Comparison of ENCODE assay signal across 26 mouse cellular contexts in the genomic region with DNA sequence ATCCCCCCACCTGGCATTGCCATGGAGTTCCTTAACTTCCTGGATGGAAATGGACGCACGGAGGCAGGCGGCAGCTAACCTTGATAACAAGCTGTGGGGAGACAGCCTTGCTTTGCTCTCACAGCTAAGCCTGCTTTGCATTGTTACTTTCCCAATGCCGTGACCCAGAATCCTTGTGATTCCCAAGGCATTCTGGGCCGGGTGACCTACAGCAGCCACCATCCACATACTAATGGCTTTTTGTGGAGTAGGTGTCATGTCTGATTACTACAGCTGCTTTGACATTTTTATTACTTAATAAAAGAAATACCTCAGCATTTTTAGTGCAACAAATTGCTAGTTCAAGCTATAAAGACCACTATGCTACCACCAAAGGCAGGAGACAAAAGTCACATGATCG.
DNase-seq lines count a peak whose midpoint lies in the region; ATAC-seq lines count a peak whose summit lies in the region.
"Had no signal": no experiment of that assay in that cellular context is flagged by ENCODE, and none has a peak within 500 bp of the region (broad histone marks: within the 10 kb centered on the region; RNA-seq: fewer than 3 reads in every experiment).

No protein-coding gene starts in this region.

- no peak for DNase-seq in heart, adult 9 months (ENCODE audit: low spot score in 2 of 2)
- no peak for DNase-seq in midbrain, embryonic 10.5 days (ENCODE audit: low spot score)
- DNase-seq in forelimb bud, embryonic 11.5 days (ENCODE audit: low read depth, low spot score), result peak; percentile 28
- DNase-seq in retina, postnatal 1 day, result peak; percentile 90
- DNase-seq in testis, postnatal 14 days (ENCODE audit: low spot score), result no peak
- DNase-seq: adrenal gland, postnatal 14 days; cerebellum, adult 11-12 months; forebrain, postnatal 0 days; gastrocnemius, postnatal 14 days; heart, adult 11 months; kidney, adult 2 months; layer of hippocampus, postnatal 36 days; liver, embryonic 13.5 days; lung, adult 2 months; thymus, postnatal 4 days had no signal

- H3K9me3 ChIP-seq in heart, embryonic 12.5 days (replicated peaks), result no peaks in the 10 kb centered on the region
- H3K9me3 ChIP-seq in midbrain, embryonic 10.5 days (replicated peaks), result no peaks in the 10 kb centered on the region
- no peaks in the 10 kb centered on the region for H3K9me3 ChIP-seq in midbrain, embryonic 15.5 days
- H3K9me3 ChIP-seq: embryonic facial prominence, embryonic 15.5 days; forebrain, embryonic 12.5 days; hindbrain, embryonic 12.5 days; intestine, embryonic 15.5 days; limb, embryonic 10.5 days; limb, embryonic 15.5 days; liver, embryonic 13.5 days had no signal

- no peak for ATAC-seq in heart, embryonic 12.5 days (ENCODE audit: insufficient number of reproducible peaks, low FRiP score)
- no peak for ATAC-seq in midbrain, embryonic 15.5 days (replicated peaks)
- ATAC-seq: forebrain, postnatal 0 days; hindbrain, postnatal 0 days; intestine, embryonic 15.5 days had no signal

- peaks cover 47% of the 10 kb centered on the region for H3K4me1 ChIP-seq in heart, embryonic 12.5 days (replicated peaks)
- peaks cover 9% of the 10 kb centered on the region for H3K4me1 ChIP-seq in midbrain, embryonic 10.5 days
- peaks cover 6% of the 10 kb centered on the region; the same call in 1 of the 2 replicates for H3K4me1 ChIP-seq in midbrain, embryonic 15.5 days

- H3K27me3 ChIP-seq in heart, embryonic 12.5 days (replicated peaks), result no peaks in the 10 kb centered on the region
- H3K27me3 ChIP-seq in midbrain, embryonic 10.5 days (ENCODE audit: low read depth, poor library complexity, severe bottlenecking), result peaks cover 3% of the 10 kb centered on the region; the same call in 1 of the 2 replicates
- no peaks in the 10 kb centered on the region for H3K27me3 ChIP-seq in midbrain, embryonic 15.5 days (replicated peaks)
- H3K27me3 ChIP-seq: embryonic facial prominence, embryonic 15.5 days; hindbrain, embryonic 12.5 days; intestine, embryonic 15.5 days; limb, embryonic 15.5 days; liver, embryonic 13.5 days had no signal

- H3K4me2 ChIP-seq in heart, embryonic 12.5 days, result no peak overlapping the region
- no peak overlapping the region for H3K4me2 ChIP-seq in midbrain, embryonic 15.5 days
- H3K4me2 ChIP-seq: embryonic facial prominence, embryonic 15.5 days; forebrain, embryonic 12.5 days; hindbrain, embryonic 12.5 days; intestine, embryonic 15.5 days; limb, embryonic 15.5 days; liver, embryonic 13.5 days had no signal

- peaks cover 10% of the 10 kb centered on the region for H3K36me3 ChIP-seq in heart, embryonic 12.5 days
- no peaks in the 10 kb centered on the region for H3K36me3 ChIP-seq in midbrain, embryonic 10.5 days
- no peaks in the 10 kb centered on the region for H3K36me3 ChIP-seq in midbrain, embryonic 15.5 days (replicated peaks)
- H3K36me3 ChIP-seq: embryonic facial prominence, embryonic 15.5 days; forebrain, embryonic 12.5 days; hindbrain, embryonic 12.5 days; intestine, embryonic 15.5 days; limb, embryonic 10.5 days; limb, embryonic 15.5 days; liver, embryonic 13.5 days had no signal

- 48% methylated on average over 6 of the region's 6 CpGs for WGBS in heart, embryonic 12.5 days
- 82% methylated on average over 6 of the region's 6 CpGs for WGBS in midbrain, embryonic 10.5 days
- 40% methylated on average over 6 of the region's 6 CpGs for WGBS in midbrain, embryonic 15.5 days

- no peak overlapping the region for H3K9ac ChIP-seq in heart, embryonic 12.5 days
- no peak overlapping the region for H3K9ac ChIP-seq in midbrain, embryonic 15.5 days
- H3K9ac ChIP-seq: embryonic facial prominence, embryonic 15.5 days; forebrain, embryonic 12.5 days; forebrain, postnatal 0 days; hindbrain, embryonic 12.5 days; intestine, embryonic 15.5 days; limb, embryonic 15.5 days; liver, embryonic 13.5 days had no signal

- H3K27ac ChIP-seq in heart, embryonic 12.5 days (ENCODE audit: poor library complexity, severe bottlenecking), result peak overlapping the region; percentile 11; the same call in 1 of the 2 replicates
- H3K27ac ChIP-seq in midbrain, embryonic 10.5 days (replicated peaks), result 0 out of 2 replicates have a peak overlapping the region, but pooled peaks have one; percentile 38
- H3K27ac ChIP-seq in midbrain, embryonic 15.5 days, result no peak overlapping the region
- H3K27ac ChIP-seq: embryonic facial prominence, embryonic 15.5 days; forebrain, embryonic 12.5 days; hindbrain, embryonic 12.5 days; hindbrain, postnatal 0 days; intestine, embryonic 15.5 days; kidney, postnatal 0 days; limb, embryonic 10.5 days; limb, embryonic 15.5 days; liver, embryonic 13.5 days; macrophage had no signal

- H3K4me3 ChIP-seq in heart, embryonic 12.5 days, result no peak overlapping the region
- H3K4me3 ChIP-seq in midbrain, embryonic 10.5 days, result no peak overlapping the region
- H3K4me3 ChIP-seq in midbrain, embryonic 15.5 days, result no peak overlapping the region
- H3K4me3 ChIP-seq: embryonic facial prominence, embryonic 15.5 days; forebrain, embryonic 12.5 days; hindbrain, embryonic 12.5 days; intestine, embryonic 15.5 days; limb, embryonic 10.5 days; limb, embryonic 15.5 days; liver, embryonic 13.5 days had no signal

Comparison
In these comparisons a context has a peak if more than half of its experiments do, and no peak if none do; other contexts are left out.
1. DNase-seq: peak in forelimb bud, embryonic 11.5 days (single experiment) and retina, postnatal 1 day (single experiment); none in heart, adult 9 months (0 of 2), midbrain, embryonic 10.5 days (single experiment) and testis, postnatal 14 days (single experiment).